Mouse (Mus musculus): ENCODE measurements around the gene Tns2.

DNA sequence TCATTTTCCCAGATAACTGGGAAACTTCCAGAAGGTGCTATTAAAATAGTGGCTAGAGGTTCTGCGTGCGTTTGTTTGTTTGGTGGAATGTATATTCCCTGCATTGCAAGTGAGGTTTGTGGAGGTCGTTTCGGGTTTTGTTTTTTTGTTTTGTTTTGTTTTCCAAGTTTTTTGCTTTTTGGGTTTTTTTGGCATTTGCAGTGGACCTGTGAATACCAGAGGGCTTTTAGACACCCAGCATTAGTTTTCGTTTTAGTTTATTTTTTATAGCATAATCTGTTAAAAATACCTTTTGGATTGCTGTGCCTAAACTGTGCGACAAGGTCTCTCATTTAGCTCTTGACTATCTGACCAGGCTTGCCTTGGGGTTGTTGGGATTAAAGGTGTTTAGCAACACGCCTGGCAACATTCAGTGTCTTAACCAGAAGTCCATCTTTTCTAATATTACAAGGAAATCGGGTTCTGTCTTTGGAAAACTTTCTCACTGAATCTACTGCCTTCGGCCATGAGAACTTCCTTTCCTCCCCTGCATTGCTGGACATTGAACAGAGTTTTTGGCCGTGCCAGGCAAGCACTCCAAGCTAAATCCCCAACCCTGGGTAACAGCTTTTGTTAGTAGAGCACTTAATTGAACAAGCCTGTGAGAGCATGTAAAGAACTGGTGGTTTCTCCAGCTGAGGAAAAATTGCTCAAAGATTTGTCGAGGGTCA is 25.2 kb upstream of the Tns2 start:
- no peak for TF ChIP-seq CTCF (IDR thresholded peaks at IDR 0.05; ENCODE audit: low read depth)
- TF ChIP-seq EP300 (optimal IDR thresholded peaks at IDR 0.05), result no peak
